7 mouse cellular contexts compared by ENCODE assay signal in genomic region chr2:136891068-136891950, GRCm38 (mm10). TPM values are rescaled to one million over a fixed set of nuclear protein-coding genes. Genes with fewer than 3 reads are reported as not detected.
DNase-seq lines count a peak whose midpoint lies in the region; ATAC-seq lines count a peak whose summit lies in the region.

Gene Slx4ip (plus strand): TSS chr2:136891218.
Gene AL731706.1 (minus strand): TSS chr2:136891389.
Gene Mkks (minus strand): TSS chr2:136891389.

- H3K27me3 ChIP-seq in embryonic facial prominence, embryonic 12.5 days, result no peaks in the 10 kb centered on the region
- H3K27me3 ChIP-seq in limb, embryonic 11.5 days (ENCODE audit: control insufficient read depth, insufficient read depth, low read length), result no peaks in the 10 kb centered on the region
- H3K27me3 ChIP-seq in midbrain, embryonic 14.5 days (ENCODE audit: control insufficient read depth, insufficient read depth, low read length), result no peaks in the 10 kb centered on the region

- peak; percentile 98 for DNase-seq in adrenal gland, postnatal 25 days
- peak; percentile 100 for DNase-seq in heart, adult 11 months
- peak; percentile 99 for DNase-seq in kidney, adult 18-20 months
- peak; percentile 99 for DNase-seq in limb, embryonic 11.5 days (ENCODE audit: low spot score)
- DNase-seq in midbrain, embryonic 14.5 days, result peak; percentile 100
- peak; percentile 98 to 99 for DNase-seq in spleen, adult 18-20 months

- no peaks in the 10 kb centered on the region for H3K36me3 ChIP-seq in embryonic facial prominence, embryonic 12.5 days
- H3K36me3 ChIP-seq in limb, embryonic 11.5 days (ENCODE audit: control insufficient read depth, insufficient read depth, low read length), result no peaks in the 10 kb centered on the region
- H3K36me3 ChIP-seq in midbrain, embryonic 14.5 days (ENCODE audit: control insufficient read depth, insufficient read depth, low read length), result no peaks in the 10 kb centered on the region

- peak within 1 kb of the TSS; percentile 52 for H3K4me2 ChIP-seq in embryonic facial prominence, embryonic 12.5 days (replicated peaks)
- peak within 1 kb of the TSS; percentile 45 for H3K4me2 ChIP-seq in limb, embryonic 11.5 days (ENCODE audit: low read depth, severe bottlenecking)
- peak within 1 kb of the TSS; percentile 60 for H3K4me2 ChIP-seq in midbrain, embryonic 14.5 days (ENCODE audit: low read length)

- peak within 1 kb of the TSS; percentile 84 for H3K27ac ChIP-seq in embryonic facial prominence, embryonic 12.5 days
- peak within 1 kb of the TSS; percentile 76 for H3K27ac ChIP-seq in limb, embryonic 11.5 days (replicated peaks; ENCODE audit: low read depth, low read length)
- H3K27ac ChIP-seq in midbrain, embryonic 14.5 days (replicated peaks; ENCODE audit: low read depth, low read length), result peak within 1 kb of the TSS; percentile 95

- peaks cover 3% of the 10 kb centered on the region; the same call in 1 of the 2 replicates for H3K4me1 ChIP-seq in embryonic facial prominence, embryonic 12.5 days
- H3K4me1 ChIP-seq in limb, embryonic 11.5 days (ENCODE audit: control insufficient read depth, insufficient read depth, low read length), result no peaks in the 10 kb centered on the region
- peaks cover 12% of the 10 kb centered on the region for H3K4me1 ChIP-seq in midbrain, embryonic 14.5 days (ENCODE audit: control insufficient read depth, insufficient read depth, low read length)

- H3K9me3 ChIP-seq in embryonic facial prominence, embryonic 12.5 days, result no peaks in the 10 kb centered on the region
- no peaks in the 10 kb centered on the region for H3K9me3 ChIP-seq in limb, embryonic 11.5 days (ENCODE audit: control insufficient read depth, low read length)
- H3K9me3 ChIP-seq in midbrain, embryonic 14.5 days (ENCODE audit: control insufficient read depth, low read length), result no peaks in the 10 kb centered on the region

- peak; percentile 100 for ATAC-seq in embryonic facial prominence, embryonic 12.5 days (ENCODE audit: insufficient number of reproducible peaks, insufficient read depth, low FRiP score, low TSS enrichment)
- ATAC-seq in limb, embryonic 11.5 days (ENCODE audit: insufficient number of reproducible peaks, low FRiP score, low TSS enrichment, low read depth), result peak; percentile 99
- peak; percentile 97 for ATAC-seq in midbrain, embryonic 14.5 days (ENCODE audit: low FRiP score, low TSS enrichment)

- WGBS in embryonic facial prominence, embryonic 12.5 days, result under 1% methylated on average over 49 of the region's 49 CpGs
- WGBS in limb, embryonic 11.5 days, result under 1% methylated on average over 49 of the region's 49 CpGs
- WGBS in midbrain, embryonic 14.5 days, result under 1% methylated on average over 49 of the region's 49 CpGs

- H3K9ac ChIP-seq in embryonic facial prominence, embryonic 12.5 days, result peak within 1 kb of the TSS; percentile 66
- H3K9ac ChIP-seq in limb, embryonic 11.5 days (ENCODE audit: low read length), result peak within 1 kb of the TSS; percentile 82
- peak within 1 kb of the TSS; percentile 68 for H3K9ac ChIP-seq in midbrain, embryonic 14.5 days (replicated peaks; ENCODE audit: low read length)

- H3K4me3 ChIP-seq in embryonic facial prominence, embryonic 12.5 days, result peak within 1 kb of the TSS; percentile 87
- H3K4me3 ChIP-seq in limb, embryonic 11.5 days (ENCODE audit: low read depth, low read length), result peak within 1 kb of the TSS; percentile 70
- H3K4me3 ChIP-seq in midbrain, embryonic 14.5 days (replicated peaks; ENCODE audit: low read depth, low read length), result peak within 1 kb of the TSS; percentile 73

RNA-seq across cellular contexts. Expression of gene Slx4ip, which starts in this region (rescaled TPM):
- total RNA-seq in adrenal gland, postnatal 25 days (2021), result 7.7 and 8.5 TPM in 2 replicates
- 9.0 and 9.5 TPM in 2 replicates for polyA plus RNA-seq in embryonic facial prominence, embryonic 12.5 days (2016; fragmentation: Nextera tagmentation; extraction: Ambion mirVana)
- 6.6 and 8.5 TPM in 2 replicates for polyA plus RNA-seq in limb, embryonic 11.5 days (2014; fragmentation: Nextera tagmentation; extraction: Ambion mirVana)
- polyA plus RNA-seq in midbrain, embryonic 14.5 days (2014; fragmentation: Nextera tagmentation; extraction: Ambion mirVana), result 12.7 and 13.8 TPM in 2 replicates

RNA-seq across cellular contexts. Expression of gene AL731706.1, which starts in this region (rescaled TPM):
- total RNA-seq in adrenal gland, postnatal 25 days (2021), result 19.4 and 21.0 TPM in 2 replicates
- polyA plus RNA-seq in embryonic facial prominence, embryonic 12.5 days (2016; fragmentation: Nextera tagmentation; extraction: Ambion mirVana), result 27.0 and 31.7 TPM in 2 replicates
- polyA plus RNA-seq in limb, embryonic 11.5 days (2014; fragmentation: Nextera tagmentation; extraction: Ambion mirVana), result 28.3 and 30.3 TPM in 2 replicates
- polyA plus RNA-seq in midbrain, embryonic 14.5 days (2014; fragmentation: Nextera tagmentation; extraction: Ambion mirVana), result 15.3 and 22.4 TPM in 2 replicates

RNA-seq across cellular contexts. Expression of gene Mkks, which starts in this region (rescaled TPM):
- 18.8 TPM in 2 replicates for total RNA-seq in adrenal gland, postnatal 25 days (2021)
- polyA plus RNA-seq in embryonic facial prominence, embryonic 12.5 days (2016; fragmentation: Nextera tagmentation; extraction: Ambion mirVana), result 13.0 and 16.0 TPM in 2 replicates
- 14.4 and 15.0 TPM in 2 replicates for polyA plus RNA-seq in limb, embryonic 11.5 days (2014; fragmentation: Nextera tagmentation; extraction: Ambion mirVana)
- polyA plus RNA-seq in midbrain, embryonic 14.5 days (2014; fragmentation: Nextera tagmentation; extraction: Ambion mirVana), result 10.5 and 13.8 TPM in 2 replicates

Comparison
In these comparisons a context has a peak if more than half of its experiments do, and no peak if none do; other contexts are left out.
1. Peak in every context shown above with its lines: DNase-seq, ATAC-seq, H3K4me3 ChIP-seq and H3K27ac ChIP-seq.